Mouse (Mus musculus): ENCODE measurements at regions not wholly inside any gene's neighbourhood (a gene's known extent, or its start where the extent isn't known, plus 50 kb on each side); places are given as distances from the start of the nearest gene placed in this dataset.

DNA sequence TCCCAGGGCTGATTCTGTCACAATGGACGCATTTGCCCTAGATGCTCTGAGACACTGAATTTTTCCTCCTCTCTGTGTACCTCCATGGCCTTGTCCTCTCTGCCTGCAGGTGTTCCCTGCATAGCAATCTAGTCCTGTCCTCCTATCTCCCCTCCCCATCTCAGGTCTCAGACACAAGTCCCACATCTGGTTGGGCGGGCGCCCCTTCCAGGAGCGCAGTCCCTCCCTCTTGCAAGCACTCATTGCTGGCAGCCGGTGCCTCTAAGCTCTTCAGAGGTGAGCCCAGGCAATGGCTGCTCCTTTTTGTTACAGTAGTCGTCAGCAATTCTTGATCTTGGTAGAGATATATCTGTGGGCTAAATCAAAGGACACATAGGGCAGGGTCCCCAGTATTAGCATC, 169.0 kb upstream of the Dyrk2 start:
- TF ChIP-seq EP300 (IDR thresholded peaks at IDR 0.05; ENCODE audit: insufficient read depth, low read depth, low read length): no peak
- TF ChIP-seq POLR2A (IDR thresholded peaks at IDR 0.05; ENCODE audit: insufficient read depth, low read length): no peak
- TF ChIP-seq CTCF (IDR thresholded peaks at IDR 0.05; ENCODE audit: low read depth, low read length): no peak
- H3K9ac ChIP-seq (ENCODE audit: low read depth, poor library complexity, severe bottlenecking): no peak overlapping the region
- H3K36me3 ChIP-seq (ENCODE audit: control insufficient read depth, insufficient read depth, low read length, poor library complexity, severe bottlenecking): no peaks in the 10 kb centered on the region
- no peak overlapping the region for H3K27ac ChIP-seq (ENCODE audit: insufficient read depth, low read length)
- H3K4me3 ChIP-seq (ENCODE audit: low read depth, low read length): no peak overlapping the region
- H3K4me1 ChIP-seq (ENCODE audit: control insufficient read depth, insufficient read depth, low read length): no peaks in the 10 kb centered on the region
- no peaks in the 10 kb centered on the region for H3K9me3 ChIP-seq (replicated peaks; ENCODE audit: control insufficient read depth, insufficient read depth, low read length, poor library complexity, severe bottlenecking)
- H3K27me3 ChIP-seq (ENCODE audit: control insufficient read depth, insufficient read depth, low read length, poor library complexity, severe bottlenecking): no peaks in the 10 kb centered on the region; the same call in 1 of the 2 replicates

DNA sequence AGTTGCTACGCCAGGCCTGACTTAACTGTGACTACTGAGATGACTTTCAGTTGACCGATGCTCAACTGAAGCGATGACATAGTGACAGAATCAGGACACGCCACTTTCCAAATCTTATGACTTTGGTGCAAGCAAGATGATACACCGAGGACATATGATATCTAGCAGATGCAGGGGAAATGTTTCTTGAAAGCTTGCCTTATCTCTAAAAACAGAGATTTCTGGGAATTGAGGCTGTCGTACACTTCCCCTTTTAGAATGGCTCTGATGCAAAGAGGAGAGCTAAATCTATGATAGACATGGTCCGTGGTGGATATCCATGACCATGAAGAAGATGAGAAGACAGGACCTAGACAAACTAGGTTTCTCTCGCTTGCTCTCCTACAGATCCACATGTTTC, 167.8 kb upstream of the Dyrk2 start:
- Histone ChIP-seq H3K9ac (ENCODE audit: low read depth, poor library complexity, severe bottlenecking) (no peak overlapping the region), H3K36me3 (ENCODE audit: control insufficient read depth, insufficient read depth, low read length, poor library complexity, severe bottlenecking) (no peaks in the 10 kb centered on the region), H3K9me3 (replicated peaks; ENCODE audit: control insufficient read depth, insufficient read depth, low read length, poor library complexity, severe bottlenecking) (no peaks in the 10 kb centered on the region), H3K27me3 (ENCODE audit: control insufficient read depth, insufficient read depth, low read length, poor library complexity, severe bottlenecking) (no peaks in the 10 kb centered on the region; the same call in 1 of the 2 replicates), H3K27ac (ENCODE audit: insufficient read depth, low read length) (no peak overlapping the region), H3K4me1 (ENCODE audit: control insufficient read depth, insufficient read depth, low read length) (no peaks in the 10 kb centered on the region), H3K4me3 (ENCODE audit: low read depth, low read length) (no peak overlapping the region)
- no peak for TF ChIP-seq POLR2A (IDR thresholded peaks at IDR 0.05; ENCODE audit: insufficient read depth, low read length)
- no peak for TF ChIP-seq EP300 (IDR thresholded peaks at IDR 0.05; ENCODE audit: insufficient read depth, low read depth, low read length)
- no peak for TF ChIP-seq CTCF (IDR thresholded peaks at IDR 0.05; ENCODE audit: low read depth, low read length)

DNA sequence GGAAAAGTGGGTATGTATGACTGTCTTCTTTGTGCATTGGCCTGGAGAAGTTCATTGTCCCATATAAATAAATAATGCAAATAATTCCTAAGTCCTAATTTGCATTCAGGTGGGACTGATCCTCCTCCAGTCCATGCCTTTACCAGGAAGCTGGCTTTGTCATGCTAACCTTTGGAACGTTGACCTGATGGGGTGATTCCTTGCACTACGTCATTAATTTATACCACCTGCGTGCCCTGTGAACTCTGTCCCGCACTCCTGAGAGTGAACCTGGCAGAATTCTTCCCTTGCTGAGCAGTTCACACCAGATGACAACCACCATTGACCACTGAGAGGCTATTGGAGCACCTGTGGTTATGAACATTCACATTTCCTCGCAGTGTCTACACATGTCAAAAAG, 165.9 kb upstream of the Dyrk2 start:
- H3K36me3 ChIP-seq (ENCODE audit: control insufficient read depth, insufficient read depth, low read length, poor library complexity, severe bottlenecking): no peaks in the 10 kb centered on the region
- H3K9me3 ChIP-seq (replicated peaks; ENCODE audit: control insufficient read depth, insufficient read depth, low read length, poor library complexity, severe bottlenecking): no peaks in the 10 kb centered on the region
- H3K27me3 ChIP-seq (ENCODE audit: control insufficient read depth, insufficient read depth, low read length, poor library complexity, severe bottlenecking): no peaks in the 10 kb centered on the region; the same call in 1 of the 2 replicates
- H3K9ac ChIP-seq (ENCODE audit: low read depth, poor library complexity, severe bottlenecking): no peak overlapping the region
- H3K4me3 ChIP-seq (ENCODE audit: low read depth, low read length): no peak overlapping the region
- no peaks in the 10 kb centered on the region for H3K4me1 ChIP-seq (ENCODE audit: control insufficient read depth, insufficient read depth, low read length)
- TF ChIP-seq CTCF (IDR thresholded peaks at IDR 0.05; ENCODE audit: low read depth, low read length) (no peak), EP300 (IDR thresholded peaks at IDR 0.05; ENCODE audit: insufficient read depth, low read depth, low read length) (no peak), POLR2A (IDR thresholded peaks at IDR 0.05; ENCODE audit: insufficient read depth, low read length) (no peak)
- H3K27ac ChIP-seq (ENCODE audit: insufficient read depth, low read length): no peak overlapping the region

DNA sequence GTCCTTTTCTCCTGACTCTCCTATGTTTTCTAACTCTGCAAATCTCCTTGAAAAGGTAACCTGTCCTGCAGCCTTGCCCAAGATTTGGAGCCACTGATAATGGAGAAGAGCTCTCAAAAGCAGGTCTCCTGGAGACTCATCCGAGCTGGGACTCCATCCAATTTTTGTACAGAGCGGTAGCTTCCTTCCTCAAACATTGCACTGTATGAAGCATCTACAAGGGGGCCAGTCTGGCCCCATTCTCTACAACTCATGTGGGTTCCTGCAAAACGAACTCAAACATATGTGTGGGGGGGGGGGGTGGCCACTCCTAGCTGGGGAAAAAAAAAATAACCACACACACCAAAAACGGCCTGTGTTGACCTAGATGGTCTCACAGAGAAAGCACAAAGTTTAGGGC, 164.4 kb upstream of the Dyrk2 start:
- Histone ChIP-seq H3K4me1 (ENCODE audit: control insufficient read depth, insufficient read depth, low read length) (no peaks in the 10 kb centered on the region), H3K4me3 (ENCODE audit: low read depth, low read length) (no peak overlapping the region), H3K9me3 (replicated peaks; ENCODE audit: control insufficient read depth, insufficient read depth, low read length, poor library complexity, severe bottlenecking) (no peaks in the 10 kb centered on the region), H3K27me3 (ENCODE audit: control insufficient read depth, insufficient read depth, low read length, poor library complexity, severe bottlenecking) (no peaks in the 10 kb centered on the region; the same call in 1 of the 2 replicates), H3K36me3 (ENCODE audit: control insufficient read depth, insufficient read depth, low read length, poor library complexity, severe bottlenecking) (no peaks in the 10 kb centered on the region), H3K27ac (ENCODE audit: insufficient read depth, low read length) (no peak overlapping the region), H3K9ac (ENCODE audit: low read depth, poor library complexity, severe bottlenecking) (no peak overlapping the region)
- TF ChIP-seq EP300 (IDR thresholded peaks at IDR 0.05; ENCODE audit: insufficient read depth, low read depth, low read length): no peak

DNA sequence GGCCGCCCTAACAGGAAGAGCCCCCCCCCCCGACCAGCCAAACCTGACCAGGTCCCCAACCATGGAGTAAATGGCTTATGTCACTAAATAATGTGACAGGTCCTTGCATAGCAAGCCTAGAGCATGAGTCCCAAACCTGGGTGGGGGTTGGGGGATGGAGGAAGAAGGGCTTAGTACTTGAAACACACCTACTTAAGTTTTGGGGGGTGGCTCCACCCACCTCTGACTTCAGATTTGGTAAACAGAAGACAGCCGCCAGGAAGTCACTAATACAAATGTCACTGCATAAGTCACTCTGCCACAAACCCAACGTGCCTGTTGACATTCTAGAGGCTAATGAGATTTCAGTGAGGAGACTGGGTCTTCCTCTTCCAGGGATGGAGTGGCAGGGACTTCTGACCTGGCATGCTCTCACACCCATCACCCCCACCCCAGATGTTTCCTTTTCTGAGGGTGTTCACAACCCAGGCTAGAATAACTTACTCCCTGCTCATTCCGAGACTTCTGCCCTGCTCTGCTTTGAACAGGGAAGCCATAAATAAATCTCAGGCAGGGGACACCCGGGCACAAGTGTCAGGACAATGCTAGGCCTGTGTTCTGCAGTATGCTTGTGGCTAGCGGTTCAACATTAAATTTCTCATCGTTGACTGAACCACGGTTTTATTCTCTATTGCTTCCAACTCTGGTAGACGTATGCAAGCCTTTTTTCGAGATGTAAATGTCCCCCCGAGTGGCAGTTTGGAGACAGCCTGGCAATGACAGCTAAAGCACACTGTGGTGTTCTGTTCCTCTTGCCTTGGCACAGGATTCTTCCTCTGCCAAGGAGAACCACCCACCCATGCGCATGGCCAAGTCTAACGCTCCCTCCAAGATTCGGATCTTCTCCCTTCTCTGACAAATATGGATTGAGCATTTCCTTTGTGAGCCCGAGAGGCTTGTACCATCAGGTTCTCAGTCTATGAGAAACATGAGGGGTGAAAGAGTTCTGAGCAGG, 161.6 kb upstream of the Dyrk2 start:
- no peak overlapping the region for H3K9ac ChIP-seq (ENCODE audit: low read depth, poor library complexity, severe bottlenecking)
- H3K4me1 ChIP-seq (ENCODE audit: control insufficient read depth, insufficient read depth, low read length): no peaks in the 10 kb centered on the region
- H3K27ac ChIP-seq (ENCODE audit: insufficient read depth, low read length): no peak overlapping the region
- no peak for TF ChIP-seq CTCF (IDR thresholded peaks at IDR 0.05; ENCODE audit: low read depth, low read length)
- TF ChIP-seq EP300 (IDR thresholded peaks at IDR 0.05; ENCODE audit: insufficient read depth, low read depth, low read length): no peak
- no peak for TF ChIP-seq POLR2A (IDR thresholded peaks at IDR 0.05; ENCODE audit: insufficient read depth, low read length)
- H3K27me3 ChIP-seq (ENCODE audit: control insufficient read depth, insufficient read depth, low read length, poor library complexity, severe bottlenecking): no peaks in the 10 kb centered on the region
- no peaks in the 10 kb centered on the region for H3K36me3 ChIP-seq (ENCODE audit: control insufficient read depth, insufficient read depth, low read length, poor library complexity, severe bottlenecking)
- no peaks in the 10 kb centered on the region for H3K9me3 ChIP-seq (replicated peaks; ENCODE audit: control insufficient read depth, insufficient read depth, low read length, poor library complexity, severe bottlenecking)
- no peak overlapping the region for H3K4me3 ChIP-seq (ENCODE audit: low read depth, low read length)

DNA sequence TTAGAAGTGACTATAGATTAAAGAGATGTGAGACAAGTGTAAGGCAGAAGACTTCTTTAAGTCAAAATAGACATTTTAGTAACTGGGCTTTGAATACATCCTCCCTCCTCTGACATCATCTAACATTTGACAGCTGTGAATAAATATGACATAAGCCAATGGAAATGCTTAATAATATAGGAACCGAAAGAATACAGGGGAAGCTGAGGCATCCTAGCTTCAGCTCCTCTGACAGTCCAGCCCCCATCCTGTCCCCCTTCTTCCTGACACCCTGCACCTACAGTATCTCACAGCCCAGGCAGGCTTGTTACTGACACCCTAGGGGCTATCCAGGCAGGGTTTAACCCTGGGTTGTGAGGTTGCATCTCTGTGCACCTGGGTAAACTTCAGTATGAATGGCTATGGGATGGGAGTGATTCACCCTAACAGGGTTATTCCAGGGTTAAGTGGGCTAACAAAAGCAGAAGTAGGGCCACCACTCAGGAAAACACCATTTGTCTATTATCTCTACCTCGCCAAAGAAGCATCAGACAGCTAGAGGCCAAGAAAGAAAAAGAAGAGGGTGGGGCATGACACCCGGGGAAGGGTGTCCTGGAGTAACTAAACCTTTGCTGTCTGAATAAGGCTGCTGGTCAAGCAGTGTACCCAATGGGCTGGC, 158.6 kb upstream of the Dyrk2 start:
- H3K9ac ChIP-seq (ENCODE audit: low read depth, poor library complexity, severe bottlenecking): no peak overlapping the region
- no peaks in the 10 kb centered on the region for H3K36me3 ChIP-seq (ENCODE audit: control insufficient read depth, insufficient read depth, low read length, poor library complexity, severe bottlenecking)
- no peaks in the 10 kb centered on the region for H3K4me1 ChIP-seq (ENCODE audit: control insufficient read depth, insufficient read depth, low read length)
- no peak overlapping the region for H3K4me3 ChIP-seq (ENCODE audit: low read depth, low read length)
- TF ChIP-seq EP300 (IDR thresholded peaks at IDR 0.05; ENCODE audit: insufficient read depth, low read depth, low read length) (no peak), POLR2A (IDR thresholded peaks at IDR 0.05; ENCODE audit: insufficient read depth, low read length) (no peak), CTCF (IDR thresholded peaks at IDR 0.05; ENCODE audit: low read depth, low read length) (no peak)
- H3K27me3 ChIP-seq (ENCODE audit: control insufficient read depth, insufficient read depth, low read length, poor library complexity, severe bottlenecking): no peaks in the 10 kb centered on the region
- H3K27ac ChIP-seq (ENCODE audit: insufficient read depth, low read length): no peak overlapping the region
- no peaks in the 10 kb centered on the region for H3K9me3 ChIP-seq (replicated peaks; ENCODE audit: control insufficient read depth, insufficient read depth, low read length, poor library complexity, severe bottlenecking)
